Mouse (Mus musculus) telencephalon, adult 2 months (tissue): Measurements from ENCODE around the gene 1700015G11Rik.

Experiments used
- DNase-seq: peaks from one replicate; pipeline ENCODE4 v3.0.0-alpha.2; 2011; ENCODE audit warnings: low read depth, low spot score

The 1700015G11Rik gene

GRCm38 (mm10) chr7:51967581-51967980 lies 47.9 kb downstream of the 1700015G11Rik start:
- no peak for DNase-seq

GRCm38 (mm10) chr7:51964681-51965080 lies 50.8 kb downstream of the 1700015G11Rik start:
- no peak for DNase-seq

GRCm38 (mm10) chr7:51962219-51962952 lies 53.1 kb downstream of the 1700015G11Rik start:
- no peak for DNase-seq
